Comparison of ENCODE assay signal across 21 mouse cellular contexts in the genomic region with DNA sequence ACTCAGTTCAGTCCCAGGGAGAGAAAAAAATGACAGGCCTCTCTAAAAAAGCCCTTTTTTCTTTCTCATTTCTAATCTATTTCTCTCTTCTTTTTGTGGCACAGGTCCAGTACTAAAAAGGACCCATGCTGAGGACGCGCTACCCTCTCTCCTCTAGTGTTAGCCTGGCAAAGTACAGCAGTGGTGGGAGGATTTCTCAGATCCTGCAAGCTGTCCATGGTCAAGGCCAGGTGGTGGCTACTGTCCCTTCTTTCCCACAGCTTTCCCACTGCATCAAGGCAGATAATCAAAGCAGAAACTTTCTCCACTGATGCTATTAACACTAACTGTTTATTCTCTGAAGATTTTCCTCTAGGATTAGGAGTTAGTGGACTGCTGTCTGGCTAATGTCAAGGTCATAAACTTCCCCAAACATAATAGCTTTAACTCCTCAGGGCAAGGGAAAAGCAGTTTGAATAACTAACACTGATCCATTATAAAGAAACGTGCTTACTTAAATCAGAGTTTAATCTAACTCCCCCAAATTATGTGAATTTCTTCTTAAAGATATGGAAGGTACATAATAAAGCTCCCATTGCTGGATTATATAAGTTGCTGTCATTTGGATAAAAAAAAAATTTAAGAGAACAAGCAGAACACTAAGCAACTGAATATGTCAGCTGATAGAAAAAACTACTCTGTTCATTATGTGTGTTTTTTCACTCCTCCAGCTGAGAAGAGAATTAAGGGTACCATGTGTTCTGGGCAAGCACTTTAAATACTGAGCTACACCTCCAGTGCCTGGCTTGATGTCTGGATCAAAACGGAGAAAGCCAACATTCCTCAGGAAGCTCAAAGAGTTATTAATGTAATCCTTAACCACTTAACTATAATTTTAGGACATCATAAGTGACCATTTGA. TPM values are rescaled to one million over a fixed set of nuclear protein-coding genes. Genes with fewer than 3 reads are reported as not detected.
A peak's percentile ranks its signal among the peaks of the same experiment; 100 is the strongest.
DNase-seq lines count a peak whose midpoint lies in the region; TF ChIP-seq lines count a peak whose summit lies in the region.
"Had no signal": no experiment of that assay in that cellular context is flagged by ENCODE, and none has a peak within 500 bp of the region (broad histone marks: within the 10 kb centered on the region; RNA-seq: fewer than 3 reads in every experiment).

No protein-coding gene starts in this region.

- no peak overlapping the region for H3K4me3 ChIP-seq in left cerebral cortex, adult 2 months
- H3K4me3 ChIP-seq in testis, adult 2 months (ENCODE audit: control insufficient read depth, low read depth, low read length): no peak overlapping the region
- H3K4me3 ChIP-seq: forebrain, embryonic 13.5 days; heart, embryonic 15.5 days; hindbrain, embryonic 15.5 days; midbrain, embryonic 12.5 days; neural tube, embryonic 15.5 days had no signal

- no peak; the same call in 1 of the 2 replicates for TF ChIP-seq CTCF in left cerebral cortex, adult 2 months (IDR thresholded peaks at IDR 0.05)
- TF ChIP-seq CTCF in testis, adult 2 months (IDR thresholded peaks at IDR 0.05; ENCODE audit: control insufficient read depth, insufficient read depth, insufficient replicate concordance, low read depth, low read length): peak; percentile 10; the same call in 1 of the 2 replicates

- H3K27ac ChIP-seq in left cerebral cortex, adult 2 months: peak overlapping the region; percentile 64
- 0 out of 2 replicates have a peak overlapping the region, but pooled peaks have one; percentile 13 for H3K27ac ChIP-seq in testis, adult 2 months (ENCODE audit: control insufficient read depth, insufficient read depth, low read depth, low read length)
- H3K27ac ChIP-seq: forebrain, embryonic 13.5 days; heart, embryonic 15.5 days; hindbrain, embryonic 15.5 days; midbrain, embryonic 12.5 days; neural tube, embryonic 15.5 days had no signal

- H3K27me3 ChIP-seq in testis, adult 2 months (ENCODE audit: control insufficient read depth, insufficient read depth, low read length): no peaks in the 10 kb centered on the region
- H3K27me3 ChIP-seq: forebrain, embryonic 13.5 days; heart, embryonic 15.5 days; hindbrain, embryonic 15.5 days; midbrain, embryonic 12.5 days; neural tube, embryonic 15.5 days had no signal

- intact Hi-C loops in left cerebral cortex, adult 2 months (cut with DNase I): no loop called here

- H3K36me3 ChIP-seq in testis, adult 2 months (ENCODE audit: control insufficient read depth, insufficient read depth, low read length): no peaks in the 10 kb centered on the region; the same call in 1 of the 2 replicates

- peak; percentile 29 to 45 for DNase-seq in adrenal gland, postnatal 36 days
- DNase-seq in adrenal gland, postnatal 25 days: no peak
- no peak for DNase-seq in left cerebral cortex, adult 2 months (ENCODE audit: extremely low spot score in 1 of 2, low spot score in 2 of 2)
- no peak for DNase-seq in left cerebral cortex, adult 11 months (ENCODE audit: low spot score)
- DNase-seq in testis, postnatal 10 days (ENCODE audit: low spot score): no peak
- no peak for DNase-seq in thymus, postnatal 36 days
- DNase-seq: cerebellum, adult 2 months; cerebellum, postnatal 25 days; heart, postnatal 36 days; kidney, postnatal 36 days; layer of hippocampus, adult 9-11 months; lung, postnatal 14 days; right cerebral cortex, postnatal 14 days; spleen, adult 18-20 months; thymus, adult 2 months had no signal

- H3K4me1 ChIP-seq in testis, adult 2 months (ENCODE audit: control insufficient read depth, insufficient read depth, low read length): no peaks in the 10 kb centered on the region

- no peak for TF ChIP-seq POLR2A in testis, adult 2 months (IDR thresholded peaks at IDR 0.05; ENCODE audit: control insufficient read depth, low read depth, low read length)

RNA-seq across cellular contexts. Expression of a gene that starts 5.7 kb away (rescaled TPM):
- total RNA-seq in adrenal gland, postnatal 36 days (2021): 100 to 1,000 TPM; 179 to 182 TPM
- 152 and 176 TPM in 2 replicates for total RNA-seq in adrenal gland, postnatal 25 days (2021)
- total RNA-seq in left cerebral cortex, adult 2 months (2021): 100 to 1,000 TPM; 245 to 246 TPM
- polyA plus RNA-seq in testis, adult 2 months (2012; rRNA removed): 125 and 197 TPM in 2 replicates

RNA-seq across cellular contexts. Expression of a gene that starts 7.8 kb away (rescaled TPM):
- total RNA-seq in adrenal gland, postnatal 36 days (2021): 100 to 1,000 TPM; 826 to 831 TPM
- total RNA-seq in adrenal gland, postnatal 25 days (2021): 707 and 804 TPM in 2 replicates
- total RNA-seq in left cerebral cortex, adult 2 months (2021): 100 to 1,000 TPM; 344 to 347 TPM
- 1,101 and 1,374 TPM in 2 replicates for polyA plus RNA-seq in testis, adult 2 months (2012; rRNA removed)

Comparison
In these comparisons a context has a peak if more than half of its experiments do, and no peak if none do; other contexts are left out.
1. DNase-seq: peak in adrenal gland, postnatal 36 days (2 of 2); none in adrenal gland, postnatal 25 days (single experiment), left cerebral cortex, adult 2 months (0 of 2), left cerebral cortex, adult 11 months (single experiment), testis, postnatal 10 days (single experiment) and thymus, postnatal 36 days (0 of 2).